Mouse (Mus musculus) G1E (cell line): ENCODE measurements at regions not wholly inside any gene's neighbourhood (a gene's known extent, or its start where the extent isn't known, plus 50 kb on each side); places are given as distances from the start of the nearest gene placed in this dataset.

Experiments used
- CTCF ChIP-seq: IDR thresholded peaks from 2 replicates; pipeline ENCODE4 v1.5.1; 2012; ENCODE audit warnings: low read depth, low read length, inconsistent platforms, mixed read lengths
- GATA1 ChIP-seq: IDR thresholded peaks from 2 replicates; pipeline ENCODE4 v1.6.1; 2012; ENCODE audit warnings: borderline replicate concordance, low read length, inconsistent platforms, mixed read lengths
- TAL1 ChIP-seq: conservative IDR thresholded peaks from 2 replicates; pipeline ENCODE4 v1.6.1; 2012; ENCODE audit warnings: low read depth, low read length, inconsistent platforms, mixed read lengths

DNA sequence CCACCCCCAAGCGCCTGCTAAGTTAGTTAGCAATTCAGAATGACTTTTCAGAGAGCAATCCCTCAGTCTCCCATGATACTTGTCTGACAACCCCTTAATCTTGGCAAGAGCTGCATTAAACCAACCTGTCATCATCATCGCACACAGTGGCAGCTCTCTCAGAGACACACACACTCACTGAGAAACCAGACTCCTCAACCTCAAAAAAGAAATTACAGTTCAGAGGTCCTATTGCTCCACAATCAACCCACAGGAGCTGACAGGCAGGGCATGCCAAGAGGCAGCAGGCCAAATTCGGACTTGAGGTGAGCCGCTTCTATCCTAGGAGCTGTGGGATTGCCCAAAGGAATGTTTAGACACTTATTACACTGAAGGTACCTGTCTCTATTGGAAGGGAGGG is 343.3 kb upstream of the Clint1 start:
- TF ChIP-seq GATA1 = no peak
- TF ChIP-seq CTCF = no peak
- TF ChIP-seq TAL1 = no peak
